Mouse (Mus musculus): ENCODE measurements around the gene Prkg1.

DNA sequence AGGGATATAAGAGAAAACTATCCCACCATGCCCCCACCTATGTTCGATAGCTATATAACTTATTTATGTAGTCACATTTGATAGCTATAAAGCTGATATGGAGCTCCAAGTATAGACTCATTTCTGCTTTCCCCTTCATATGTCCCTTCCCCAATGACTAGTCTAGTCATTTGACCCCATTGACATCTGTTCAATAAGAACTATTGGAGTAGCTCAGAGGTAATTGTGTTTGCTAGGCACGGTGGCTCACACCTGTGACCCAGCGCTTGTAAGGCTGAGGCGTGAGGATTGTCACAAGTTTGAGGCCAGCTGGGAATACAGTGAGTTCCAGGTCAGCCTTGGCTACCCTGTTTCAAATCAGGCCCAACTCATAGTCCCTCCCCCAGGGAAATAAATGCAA is 921.2 kb downstream of the Prkg1 start:
- TF ChIP-seq MAFK (IDR thresholded peaks at IDR 0.05; ENCODE audit: insufficient read depth, low read depth, low read length) (no peak), HCFC1 (IDR thresholded peaks at IDR 0.05; ENCODE audit: borderline replicate concordance, insufficient read depth, low read length) (no peak)

All from ES-E14 (cell line).